Mouse (Mus musculus) hindbrain, embryonic 11.5 days (tissue): ENCODE measurements at regions not wholly inside any gene's neighbourhood (a gene's known extent, or its start where the extent isn't known, plus 50 kb on each side); places are given as distances from the start of the nearest gene placed in this dataset.

ENCODE experiments used
- ATAC-seq: fragments of 200-750 bp; cut with Nextera tagmentation; 2 replicates; pipeline ENCODE4 v1.8.0; 2017; ENCODE audit warnings: mild to moderate bottlenecking, moderate TSS enrichment, moderate library complexity; ENCODE audit not compliant: low FRiP score
- DNase-seq: peaks from one replicate; pipeline ENCODE4 v3.0.0-alpha.2; 2015; ENCODE audit warnings: low spot score
- H3K27ac ChIP-seq: fragments of 300-500 bp; sonication (generic); 2 replicates; pipeline ENCODE4 v1.5.1; 2014; ENCODE audit warnings: mild to moderate bottlenecking, low read depth, low read length
- H3K27me3 ChIP-seq: fragments of 300-500 bp; sonication (generic); 2 replicates; pipeline ENCODE4 v1.6.1; 2014; ENCODE audit warnings: mild to moderate bottlenecking, low read length, moderate library complexity, mixed read lengths; ENCODE audit not compliant: control insufficient read depth, insufficient read depth
- H3K36me3 ChIP-seq: fragments of 300-500 bp; sonication (generic); 2 replicates; pipeline ENCODE4 v1.6.1; 2014; ENCODE audit warnings: mild to moderate bottlenecking, low read length, moderate library complexity, mixed read lengths; ENCODE audit not compliant: control insufficient read depth, insufficient read depth
- H3K4me1 ChIP-seq: fragments of 300-500 bp; sonication (generic); replicated peaks from 2 replicates; pipeline ENCODE4 v1.6.1; 2014; ENCODE audit warnings: low read length, mixed read lengths; ENCODE audit not compliant: control insufficient read depth, insufficient read depth
- H3K4me2 ChIP-seq: fragments of 300-500 bp; sonication (generic); replicated peaks from 2 replicates; pipeline ENCODE4 v1.6.1; 2014; ENCODE audit warnings: mild to moderate bottlenecking, low read depth, low read length
- H3K4me3 ChIP-seq: fragments of 300-500 bp; sonication (generic); 2 replicates; pipeline ENCODE4 v1.5.1; 2014; ENCODE audit warnings: low read depth, low read length
- H3K9ac ChIP-seq: fragments of 300-500 bp; sonication (generic); 2 replicates; pipeline ENCODE4 v1.6.1; 2014; ENCODE audit warnings: low read depth, low read length
- H3K9me3 ChIP-seq: fragments of 300-500 bp; sonication (generic); 2 replicates; pipeline ENCODE4 v1.6.1; 2016; ENCODE audit warnings: low read length; ENCODE audit not compliant: control insufficient read depth
- WGBS: fragments of 180-500 bp; shearing (Covaris S2); extraction: QIAGEN DNeasy Blood & Tissue Kit; methylation state at CpG from one replicate; pipeline ENCODE4 v1.1.7; 2014; 5-methylcytosine and 5-hydroxymethylcytosine counted together

- Histone ChIP-seq H3K27ac (no peak overlapping the region), H3K4me1 (no peaks in the 10 kb centered on the region), H3K4me3 (no peak overlapping the region), H3K36me3 (no peaks in the 10 kb centered on the region), H3K4me2 (no peak overlapping the region), H3K27me3 (no peaks in the 10 kb centered on the region), H3K9ac (no peak overlapping the region), H3K9me3 (no peaks in the 10 kb centered on the region)
- no peak for DNase-seq
- WGBS, result 89% methylated on average over 6 of the region's 6 CpGs
- ATAC-seq, result no peak
These were observed 327.8 kb downstream of the Slc4a3 start for GRCm38 (mm10) chr1:75873911-75874310.

DNA sequence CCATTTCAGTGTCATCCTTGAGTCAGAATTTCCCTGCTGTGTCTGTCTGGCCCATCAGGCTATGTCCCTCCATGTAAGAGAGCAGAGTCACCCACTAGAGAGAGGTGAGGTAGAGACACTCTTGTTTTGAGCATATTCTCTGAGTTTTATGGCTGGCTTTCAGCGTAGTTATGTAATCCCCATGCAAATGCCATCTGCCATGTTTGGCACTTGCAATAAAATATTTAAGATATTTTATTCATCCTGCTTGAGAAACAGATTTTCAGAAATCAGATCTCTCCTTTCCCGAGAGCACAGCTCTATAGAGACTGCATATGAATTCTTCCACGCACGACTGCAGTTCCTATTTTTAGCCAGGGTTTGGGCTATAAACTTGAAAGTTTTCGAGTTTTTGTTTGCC, 331.1 kb downstream of the Slc4a3 start:
- no peaks in the 10 kb centered on the region for H3K27me3 ChIP-seq
- H3K27ac ChIP-seq, result no peak overlapping the region
- H3K4me3 ChIP-seq, result no peak overlapping the region
- H3K9ac ChIP-seq, result no peak overlapping the region
- no peaks in the 10 kb centered on the region for H3K4me1 ChIP-seq
- DNase-seq (no peak), ATAC-seq (no peak)
- 84% methylated on average over 5 of the region's 5 CpGs for WGBS
- H3K36me3 ChIP-seq, result no peaks in the 10 kb centered on the region
- no peak overlapping the region for H3K4me2 ChIP-seq
- H3K9me3 ChIP-seq, result no peaks in the 10 kb centered on the region

- no peak overlapping the region for H3K4me3 ChIP-seq
- DNase-seq (no peak), ATAC-seq (no peak)
- H3K9ac ChIP-seq, result no peak overlapping the region
- no peaks in the 10 kb centered on the region for H3K27me3 ChIP-seq
- 61% methylated on average over 7 of the region's 7 CpGs for WGBS
- no peaks in the 10 kb centered on the region for H3K4me1 ChIP-seq
- no peaks in the 10 kb centered on the region for H3K9me3 ChIP-seq
- H3K4me2 ChIP-seq, result no peak overlapping the region
- H3K27ac ChIP-seq, result no peak overlapping the region
- H3K36me3 ChIP-seq, result no peaks in the 10 kb centered on the region
These were observed 339.6 kb downstream of the Slc4a3 start for GRCm38 (mm10) chr1:75885632-75886031.

- H3K9ac ChIP-seq, result no peak overlapping the region
- WGBS, result 21% methylated on average over 9 of the region's 9 CpGs
- H3K4me2 ChIP-seq, result no peak overlapping the region
- H3K27me3 ChIP-seq, result no peaks in the 10 kb centered on the region
- H3K36me3 ChIP-seq, result no peaks in the 10 kb centered on the region
- H3K4me3 ChIP-seq, result no peak overlapping the region
- DNase-seq (no peak), ATAC-seq (no peak)
- no peaks in the 10 kb centered on the region for H3K9me3 ChIP-seq
- no peak overlapping the region for H3K27ac ChIP-seq
- no peaks in the 10 kb centered on the region for H3K4me1 ChIP-seq
These were observed 342.6 kb downstream of the Slc4a3 start for GRCm38 (mm10) chr1:75888499-75889208.

GRCm38 (mm10) chr1:75889847-75890591, 344.0 kb downstream of the Slc4a3 start:
- no peak overlapping the region for H3K4me3 ChIP-seq
- H3K4me1 ChIP-seq, result no peaks in the 10 kb centered on the region
- ATAC-seq (no peak), DNase-seq (no peak)
- no peaks in the 10 kb centered on the region for H3K27me3 ChIP-seq
- H3K9ac ChIP-seq, result no peak overlapping the region
- WGBS, result 65% methylated on average over 4 of the region's 4 CpGs
- H3K4me2 ChIP-seq, result no peak overlapping the region
- no peaks in the 10 kb centered on the region for H3K36me3 ChIP-seq
- no peak overlapping the region for H3K27ac ChIP-seq
- no peaks in the 10 kb centered on the region for H3K9me3 ChIP-seq

- Histone ChIP-seq H3K4me3 (no peak overlapping the region), H3K4me2 (no peak overlapping the region), H3K27ac (no peak overlapping the region), H3K9me3 (no peaks in the 10 kb centered on the region), H3K36me3 (no peaks in the 10 kb centered on the region), H3K27me3 (no peaks in the 10 kb centered on the region), H3K4me1 (no peaks in the 10 kb centered on the region), H3K9ac (no peak overlapping the region)
- no peak for DNase-seq
- ATAC-seq, result no peak
- 88% methylated on average over 10 of the region's 10 CpGs for WGBS
These were observed 344.7 kb downstream of the Slc4a3 start for GRCm38 (mm10) chr1:75890636-75891276.

DNA sequence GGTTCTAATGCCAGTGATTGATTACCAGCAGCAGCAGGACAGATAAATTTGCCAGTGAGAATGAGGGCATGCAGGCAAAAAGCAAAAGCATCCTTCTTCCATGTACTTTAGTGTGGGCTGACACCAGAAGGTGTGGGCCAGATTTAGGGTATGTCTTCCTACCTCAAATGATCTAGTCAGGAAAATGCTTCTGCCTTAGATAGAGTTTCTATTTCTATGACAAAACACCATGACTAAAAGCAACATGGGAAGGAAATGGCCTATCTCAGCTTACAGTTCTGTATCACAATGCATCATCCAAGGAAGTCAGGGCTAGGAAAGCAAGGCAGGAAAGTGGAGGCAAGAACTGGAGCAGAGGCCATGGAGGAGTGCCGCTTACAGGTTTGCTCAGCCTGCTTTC, 349.5 kb downstream of the Slc4a3 start:
- no peak for DNase-seq
- 94% methylated on average over 1 of the region's 1 CpGs for WGBS
- ATAC-seq, result no peak

DNA sequence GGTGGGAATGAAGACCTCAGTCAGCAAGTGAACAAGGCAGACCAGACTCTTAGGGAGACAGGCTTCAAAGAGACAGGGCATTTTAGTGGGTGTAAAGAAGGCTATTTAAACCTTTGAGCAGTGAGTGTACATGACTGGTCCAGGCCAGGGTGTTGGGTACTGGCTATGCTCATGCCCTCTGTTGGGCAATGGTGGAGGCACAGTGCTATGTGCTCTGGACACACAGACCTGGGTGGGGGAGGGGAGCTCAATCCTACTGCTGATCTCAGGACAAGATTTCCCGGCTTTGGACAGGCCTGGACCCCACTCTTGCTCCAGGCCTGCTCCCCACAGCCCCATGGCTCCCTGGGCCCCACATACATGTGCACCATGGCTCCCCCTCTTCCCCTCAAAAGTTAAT, 355.1 kb downstream of the Slc4a3 start:
- Histone ChIP-seq H3K4me3 (no peak overlapping the region), H3K27ac (no peak overlapping the region)

More for the DNA sequence above, 349.5 kb downstream of the Slc4a3 start:
- no peak overlapping the region for H3K9ac ChIP-seq
- H3K27ac ChIP-seq, result no peak overlapping the region
- H3K4me2 ChIP-seq, result no peak overlapping the region
- H3K4me1 ChIP-seq, result no peaks in the 10 kb centered on the region
- H3K36me3 ChIP-seq, result no peaks in the 10 kb centered on the region
- H3K27me3 ChIP-seq, result no peaks in the 10 kb centered on the region
- no peak overlapping the region for H3K4me3 ChIP-seq
- no peaks in the 10 kb centered on the region for H3K9me3 ChIP-seq

More for the DNA sequence above, 355.1 kb downstream of the Slc4a3 start:
- DNase-seq, result peak; percentile 55
- H3K9me3 ChIP-seq, result no peaks in the 10 kb centered on the region
- no peaks in the 10 kb centered on the region for H3K27me3 ChIP-seq
- no peak overlapping the region for H3K9ac ChIP-seq
- H3K4me2 ChIP-seq, result no peak overlapping the region
- H3K36me3 ChIP-seq, result no peaks in the 10 kb centered on the region
- no peak for ATAC-seq
- 38% methylated on average over 1 of the region's 1 CpGs for whole genome bisulfite sequencing
- no peaks in the 10 kb centered on the region for H3K4me1 ChIP-seq
